Mouse (Mus musculus): ENCODE results near the gene Dixdc1.

DNA sequence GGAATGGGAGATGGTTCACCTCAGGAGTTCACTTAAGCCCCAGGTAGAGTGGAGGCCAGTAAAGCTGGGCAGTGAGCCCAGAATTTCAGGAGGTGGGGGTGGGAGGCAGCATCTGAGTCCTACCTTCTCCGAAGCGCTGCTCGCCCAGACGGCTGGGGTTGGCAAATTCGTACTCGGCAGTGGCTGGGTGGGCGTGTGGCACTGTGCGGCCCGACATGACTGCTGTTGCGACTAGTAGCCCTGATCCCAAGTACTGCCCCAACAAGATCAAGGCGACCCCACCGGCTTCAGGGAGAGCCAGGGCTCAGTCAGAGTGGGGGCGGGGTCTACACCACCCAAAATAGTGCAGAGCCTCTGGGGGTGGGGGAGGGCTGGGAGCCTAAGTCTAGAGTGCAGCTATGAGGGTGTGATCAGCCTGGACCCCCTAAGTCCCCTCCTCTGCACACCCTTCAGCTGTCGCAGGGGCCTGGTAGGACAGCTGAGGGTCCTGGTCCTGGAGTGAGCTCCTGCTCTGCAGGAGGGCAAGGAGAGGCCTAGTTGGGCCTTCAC, 12.8 kb upstream of the Dixdc1 start, which contains the start of gene Hspb2:
- TF ChIP-seq POLR2A (IDR thresholded peaks at IDR 0.05; ENCODE audit: low read depth, low read length) = no peak
- no peak for TF ChIP-seq CTCF (conservative IDR thresholded peaks at IDR 0.05; ENCODE audit: insufficient read depth, insufficient read length, low read depth, low read length)

Measured in kidney, adult 2 months (tissue).